Mouse (Mus musculus) neural tube, embryonic 11.5 days (tissue): Measurements from ENCODE around the gene Araf. TPM values are rescaled to one million over a fixed set of nuclear protein-coding genes. Genes with fewer than 3 reads are reported as not detected.

Source experiments
- ATAC-seq: fragments of 200-750 bp; cut with Nextera tagmentation; 2 replicates; pipeline ENCODE4 v1.8.0; 2017; ENCODE audit warnings: moderate number of reproducible peaks, mild to moderate bottlenecking, moderate TSS enrichment, moderate library complexity; ENCODE audit not compliant: insufficient read depth, low FRiP score, low TSS enrichment
- DNase-seq: peaks from one replicate; pipeline ENCODE4 v3.0.0-alpha.2; 2015; ENCODE audit warnings: low spot score
- H3K27ac ChIP-seq: fragments of 300-500 bp; sonication (generic); 2 replicates; pipeline ENCODE4 v1.5.1; 2014; ENCODE audit warnings: low read depth, mild to moderate bottlenecking, low read length
- H3K27me3 ChIP-seq: fragments of 300-500 bp; sonication (generic); 2 replicates; pipeline ENCODE4 v1.6.1; 2014; ENCODE audit warnings: mild to moderate bottlenecking, low read length, mixed read lengths; ENCODE audit not compliant: control insufficient read depth, insufficient read depth
- H3K36me3 ChIP-seq: fragments of 300-500 bp; sonication (generic); 2 replicates; pipeline ENCODE4 v1.6.1; 2014; ENCODE audit warnings: mild to moderate bottlenecking, low read length, moderate library complexity, mixed read lengths; ENCODE audit not compliant: control insufficient read depth, insufficient read depth
- H3K4me1 ChIP-seq: fragments of 300-500 bp; sonication (generic); 2 replicates; pipeline ENCODE4 v1.6.1; 2014; ENCODE audit warnings: low read length, mixed read lengths; ENCODE audit not compliant: control insufficient read depth, insufficient read depth
- H3K4me2 ChIP-seq: fragments of 300-500 bp; sonication (generic); 2 replicates; pipeline ENCODE4 v1.6.1; 2014; ENCODE audit warnings: low read depth, mild to moderate bottlenecking, moderate library complexity
- H3K4me3 ChIP-seq: fragments of 300-500 bp; sonication (generic); 2 replicates; pipeline ENCODE4 v1.5.1; 2014; ENCODE audit warnings: low read depth, low read length
- H3K9ac ChIP-seq: fragments of 300-500 bp; sonication (generic); 2 replicates; pipeline ENCODE4 v1.6.1; 2014; ENCODE audit warnings: mild to moderate bottlenecking, low read length
- H3K9me3 ChIP-seq: fragments of 300-500 bp; sonication (generic); 2 replicates; pipeline ENCODE4 v1.6.1; 2016; ENCODE audit warnings: low read length; ENCODE audit not compliant: control insufficient read depth
- WGBS: fragments of 180-500 bp; shearing (Covaris S2); extraction: QIAGEN DNeasy Blood & Tissue Kit; methylation state at CpG from one replicate; pipeline ENCODE4 v1.1.7; 2014; 5-methylcytosine and 5-hydroxymethylcytosine counted together
- polyA plus RNA-seq: library from polyadenylated mRNA; unstranded; fragments of >200 nt; fragmentation: Nextera tagmentation; extraction: Ambion mirVana; gene quantifications from 2 replicates; pipeline ENCODE4 v1.2.1, GENCODE M21; 2014

Araf gene
- polyA plus RNA-seq, 1 experiment from 2014 or later, result 126 TPM

GRCm38 (mm10) chrX:20819708-20820426 lies 22.3 kb downstream of the Araf start:
- Histone ChIP-seq H3K27ac (peak overlapping the region; percentile 39; the same call in 1 of the 2 replicates), H3K4me3 (peak overlapping the region; percentile 8; the same call in 1 of the 2 replicates), H3K36me3 (no peaks in the 10 kb centered on the region), H3K9me3 (no peaks in the 10 kb centered on the region), H3K27me3 (no peaks in the 10 kb centered on the region), H3K4me2 (peak overlapping the region; percentile 35), H3K4me1 (no peaks in the 10 kb centered on the region), H3K9ac (no peak overlapping the region)
- ATAC-seq (peak; percentile 33; the same call in 1 of the 2 replicates), DNase-seq (peak; percentile 39)
- 54% methylated on average over 8 of the region's 8 CpGs for WGBS

- WGBS, result 34% methylated on average over 5 of the region's 5 CpGs
- no peak overlapping the region for H3K9ac ChIP-seq
- H3K9me3 ChIP-seq, result no peaks in the 10 kb centered on the region
- no peak overlapping the region for H3K4me3 ChIP-seq
- ATAC-seq, result no peak; the same call in 1 of the 2 replicates
- no peaks in the 10 kb centered on the region for H3K36me3 ChIP-seq
- H3K4me1 ChIP-seq, result no peaks in the 10 kb centered on the region
- H3K27me3 ChIP-seq, result no peaks in the 10 kb centered on the region
- H3K27ac ChIP-seq, result no peak overlapping the region
- H3K4me2 ChIP-seq, result no peak overlapping the region
- peak; percentile 28 for DNase-seq
Measured at GRCm38 (mm10) chrX:20828934-20829333, 31.3 kb downstream of the Araf start.

- Histone ChIP-seq H3K9ac (no peak overlapping the region), H3K4me2 (no peak overlapping the region), H3K36me3 (no peaks in the 10 kb centered on the region; the same call in 1 of the 2 replicates), H3K27ac (no peak overlapping the region), H3K9me3 (no peaks in the 10 kb centered on the region), H3K27me3 (no peaks in the 10 kb centered on the region), H3K4me3 (no peak overlapping the region), H3K4me1 (no peaks in the 10 kb centered on the region)
- no peak for ATAC-seq
- no peak for DNase-seq
- 85% methylated on average over 3 of the region's 3 CpGs for WGBS
Measured at GRCm38 (mm10) chrX:20847232-20847631, 49.6 kb downstream of the Araf start.

- no peak overlapping the region for H3K9ac ChIP-seq
- ATAC-seq, result peak; percentile 58
- WGBS, result 15% methylated on average over 2 of the region's 2 CpGs
- peak overlapping the region; percentile 25 for H3K4me2 ChIP-seq
- H3K36me3 ChIP-seq, result no peaks in the 10 kb centered on the region; the same call in 1 of the 2 replicates
- DNase-seq, result no peak
- H3K27ac ChIP-seq, result peak overlapping the region; percentile 14; the same call in 1 of the 2 replicates
- H3K27me3 ChIP-seq, result no peaks in the 10 kb centered on the region
- H3K9me3 ChIP-seq, result no peaks in the 10 kb centered on the region
- 0 out of 2 replicates have a peak overlapping the region, but pooled peaks have one; percentile 61 for H3K4me3 ChIP-seq
- no peaks in the 10 kb centered on the region for H3K4me1 ChIP-seq
Measured at GRCm38 (mm10) chrX:20847816-20848215, 50.2 kb downstream of the Araf start.

- Histone ChIP-seq H3K9ac (peak overlapping the region; percentile 62), H3K27me3 (no peaks in the 10 kb centered on the region), H3K36me3 (no peaks in the 10 kb centered on the region; the same call in 1 of the 2 replicates), H3K4me3 (peak overlapping the region; percentile 61), H3K9me3 (no peaks in the 10 kb centered on the region), H3K27ac (peak overlapping the region; percentile 14; the same call in 1 of the 2 replicates), H3K4me1 (no peaks in the 10 kb centered on the region), H3K4me2 (peak overlapping the region; percentile 59)
- peak; percentile 98 for ATAC-seq
- DNase-seq, result peak; percentile 87
- WGBS, result 25% methylated on average over 42 of the region's 42 CpGs
Measured at GRCm38 (mm10) chrX:20848256-20848984, 50.8 kb downstream of the Araf start.

- Histone ChIP-seq H3K4me3 (no peak overlapping the region), H3K4me1 (no peaks in the 10 kb centered on the region), H3K36me3 (no peaks in the 10 kb centered on the region; the same call in 1 of the 2 replicates), H3K27ac (no peak overlapping the region), H3K9ac (no peak overlapping the region), H3K27me3 (no peaks in the 10 kb centered on the region), H3K9me3 (no peaks in the 10 kb centered on the region), H3K4me2 (no peak overlapping the region)
- DNase-seq (no peak), ATAC-seq (no peak)
- WGBS, result 96% methylated on average over 7 of the region's 7 CpGs
Measured at GRCm38 (mm10) chrX:20853794-20854193, 56.2 kb downstream of the Araf start.

DNA sequence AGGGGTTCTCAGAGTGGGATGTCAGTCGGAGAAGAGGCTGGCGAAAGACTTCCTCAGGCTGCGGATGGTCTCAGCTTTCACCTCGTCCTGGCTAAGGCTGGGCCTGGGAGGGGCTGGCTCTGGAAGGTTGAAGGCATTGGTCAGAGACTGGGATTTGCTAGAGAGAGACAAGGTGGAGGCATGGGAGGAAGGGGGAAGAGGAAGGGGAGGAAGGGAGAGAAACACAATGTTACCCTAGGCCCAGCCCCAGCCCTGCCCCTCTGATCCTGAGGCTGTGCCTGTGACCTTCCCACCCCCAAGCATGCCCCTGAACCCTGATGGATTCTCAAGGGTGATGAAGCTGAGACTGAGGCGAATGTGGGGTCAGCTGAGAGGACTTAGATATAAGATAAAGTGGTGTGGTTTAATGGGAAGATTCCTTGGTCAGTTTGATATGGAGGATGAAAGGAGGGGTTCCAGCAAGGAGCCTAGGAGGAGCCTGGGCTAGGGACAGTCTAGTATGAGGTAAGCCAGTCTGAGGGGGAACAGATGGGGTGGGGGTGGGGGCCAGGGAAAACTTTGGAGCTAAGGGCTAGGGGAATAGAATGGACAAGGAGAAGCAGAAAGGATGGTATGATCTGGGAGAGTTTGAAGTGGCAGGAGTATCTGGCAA lies 64.0 kb downstream of the Araf start:
- no peak for DNase-seq
- Histone ChIP-seq H3K4me3 (no peak overlapping the region), H3K9ac (no peak overlapping the region), H3K9me3 (no peaks in the 10 kb centered on the region), H3K27ac (no peak overlapping the region), H3K36me3 (no peaks in the 10 kb centered on the region), H3K4me2 (no peak overlapping the region), H3K4me1 (no peaks in the 10 kb centered on the region), H3K27me3 (no peaks in the 10 kb centered on the region)
- ATAC-seq, result no peak
- 61% methylated on average over 5 of the region's 5 CpGs for WGBS

DNA sequence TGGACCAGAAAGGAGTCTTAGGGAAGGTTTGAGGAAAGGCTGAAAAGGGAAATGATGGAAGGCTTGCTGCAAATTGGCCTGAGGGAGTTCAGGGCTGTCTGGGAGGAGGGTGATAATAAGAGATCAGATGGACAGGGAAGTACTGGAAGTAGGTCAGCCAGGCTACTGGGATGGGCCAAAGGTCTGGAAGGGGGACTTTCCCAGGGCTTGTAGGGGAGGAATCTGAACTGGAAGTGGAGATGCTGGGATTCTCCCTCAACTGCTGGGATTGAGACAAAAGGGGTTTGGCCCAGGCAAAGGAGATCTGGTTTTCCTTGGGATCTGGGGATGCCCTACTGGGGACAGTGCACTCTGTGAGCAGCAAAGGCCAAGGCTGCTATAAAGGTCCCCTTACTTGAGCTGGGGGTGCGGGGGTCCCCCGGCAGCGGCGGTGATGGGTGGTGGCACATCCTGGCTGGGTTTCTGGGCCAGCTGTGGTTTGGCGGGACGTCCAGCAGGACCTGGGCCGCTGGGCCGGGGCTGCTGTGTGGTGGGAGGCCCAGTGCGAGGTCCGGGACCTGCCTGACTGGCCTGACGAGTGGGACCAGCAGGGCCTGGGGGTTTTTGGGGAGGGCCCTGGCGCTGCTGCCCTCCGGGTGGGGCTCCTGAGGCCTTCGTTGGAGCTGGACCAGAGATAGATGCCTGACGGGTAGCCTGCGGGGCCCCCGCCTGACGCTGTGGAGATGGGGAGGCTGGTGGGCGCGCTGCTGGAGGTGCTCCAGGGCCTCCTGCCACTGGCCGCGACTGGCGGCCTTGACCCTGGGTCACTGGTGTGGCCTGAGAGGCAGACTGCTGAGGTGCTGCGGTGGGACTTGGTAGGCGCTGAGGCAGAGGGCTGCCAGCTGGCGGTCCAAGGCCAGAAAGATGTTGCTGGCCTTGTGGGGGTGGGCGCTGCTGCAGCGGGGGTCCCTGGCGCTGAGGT lies 64.8 kb downstream of the Araf start:
- Histone ChIP-seq H3K9ac (no peak overlapping the region), H3K4me3 (no peak overlapping the region), H3K36me3 (no peaks in the 10 kb centered on the region), H3K27ac (no peak overlapping the region), H3K9me3 (no peaks in the 10 kb centered on the region), H3K4me1 (no peaks in the 10 kb centered on the region), H3K4me2 (no peak overlapping the region), H3K27me3 (no peaks in the 10 kb centered on the region)
- DNase-seq (no peak), ATAC-seq (0 out of 2 replicates have a peak, but pooled peaks have one; percentile 25)
- 39% methylated on average over 26 of the region's 29 CpGs for WGBS
